Mouse (Mus musculus) cerebellum, adult 2 months (tissue): ENCODE data around the gene Lamb3. TPM values are rescaled to one million over a fixed set of nuclear protein-coding genes. Genes with fewer than 3 reads are reported as not detected.

ENCODE experiments used
- DNase-seq, 2 experiments: peaks; one replicate each; pipeline ENCODE4 v3.0.0; 2021
- H3K27ac ChIP-seq: fragments of 200-500 bp; 2 replicates; pipeline ENCODE4 v1.5.1; 2012; ENCODE audit warnings: low read length, control low read depth, inconsistent platforms; ENCODE audit not compliant: insufficient read depth
- H3K27me3 ChIP-seq: fragments of 200-500 bp; 2 replicates; pipeline ENCODE4 v1.6.1; 2012; ENCODE audit warnings: inconsistent platforms, mild to moderate bottlenecking, low read length, moderate library complexity; ENCODE audit not compliant: control insufficient read depth, insufficient read depth
- H3K4me1 ChIP-seq: fragments of 200-500 bp; 2 replicates; pipeline ENCODE4 v1.6.1; 2011; ENCODE audit warnings: low read length; ENCODE audit not compliant: control insufficient read depth, insufficient read depth
- H3K4me3 ChIP-seq: fragments of 200-500 bp; replicated peaks from 2 replicates; pipeline ENCODE3; 2011; ENCODE audit warnings: mild to moderate bottlenecking, low read depth, low read length, control low read depth; ENCODE audit not compliant: insufficient read depth
- CTCF ChIP-seq: fragments of 200-500 bp; IDR thresholded peaks from 2 replicates; pipeline ENCODE4 v1.5.1; 2011; ENCODE audit warnings: low read depth, mild to moderate bottlenecking, control low read depth, low read length, moderate library complexity, borderline replicate concordance; ENCODE audit not compliant: insufficient read depth
- POLR2A ChIP-seq: fragments of 200-500 bp; IDR thresholded peaks from 2 replicates; pipeline ENCODE4 v1.6.1; 2011; ENCODE audit warnings: low read length, control low read depth, borderline replicate concordance; ENCODE audit not compliant: insufficient read depth
- WGBS: fragments of 180-500 bp; shearing (Covaris S2); methylation state at CpG from one replicate; pipeline ENCODE4 v1.1.7; 2018; 5-methylcytosine and 5-hydroxymethylcytosine counted together
- polyA plus RNA-seq: library from polyadenylated mRNA; depleted of rRNA; stranded (reverse); fragments of >200 nt; gene quantifications from 2 replicates; pipeline ENCODE4 v1.2.3, GENCODE M21; 2012

The Lamb3 gene
- polyA plus RNA-seq, 1 experiment: 3.9 TPM

DNA sequence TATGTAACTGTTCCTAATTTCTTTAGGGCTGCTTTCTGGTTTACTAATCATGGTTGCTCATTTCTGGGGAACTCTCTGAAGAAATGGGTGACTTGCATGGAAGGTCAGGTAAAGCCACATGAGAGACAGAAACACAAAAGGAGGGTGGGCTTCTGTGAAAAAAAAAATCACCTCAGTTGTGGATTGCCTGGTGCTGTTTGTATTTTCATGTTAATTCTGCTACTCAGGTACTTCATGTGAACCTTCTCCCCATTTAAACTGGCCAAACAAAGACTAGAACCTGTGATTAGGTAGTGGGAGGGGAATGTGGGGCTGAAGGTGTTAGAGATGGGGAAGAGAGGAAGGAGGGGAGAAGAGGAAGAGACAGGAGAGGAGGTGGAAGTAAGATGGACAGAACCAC is 58.2 kb downstream of the Lamb3 start:
- Histone ChIP-seq H3K4me1 (no peaks in the 10 kb centered on the region; the same call in 1 of the 2 replicates), H3K27me3 (no peaks in the 10 kb centered on the region), H3K27ac (no peak overlapping the region), H3K4me3 (no peak overlapping the region)
- TF ChIP-seq CTCF (no peak), POLR2A (no peak)
- no peak for DNase-seq

DNA sequence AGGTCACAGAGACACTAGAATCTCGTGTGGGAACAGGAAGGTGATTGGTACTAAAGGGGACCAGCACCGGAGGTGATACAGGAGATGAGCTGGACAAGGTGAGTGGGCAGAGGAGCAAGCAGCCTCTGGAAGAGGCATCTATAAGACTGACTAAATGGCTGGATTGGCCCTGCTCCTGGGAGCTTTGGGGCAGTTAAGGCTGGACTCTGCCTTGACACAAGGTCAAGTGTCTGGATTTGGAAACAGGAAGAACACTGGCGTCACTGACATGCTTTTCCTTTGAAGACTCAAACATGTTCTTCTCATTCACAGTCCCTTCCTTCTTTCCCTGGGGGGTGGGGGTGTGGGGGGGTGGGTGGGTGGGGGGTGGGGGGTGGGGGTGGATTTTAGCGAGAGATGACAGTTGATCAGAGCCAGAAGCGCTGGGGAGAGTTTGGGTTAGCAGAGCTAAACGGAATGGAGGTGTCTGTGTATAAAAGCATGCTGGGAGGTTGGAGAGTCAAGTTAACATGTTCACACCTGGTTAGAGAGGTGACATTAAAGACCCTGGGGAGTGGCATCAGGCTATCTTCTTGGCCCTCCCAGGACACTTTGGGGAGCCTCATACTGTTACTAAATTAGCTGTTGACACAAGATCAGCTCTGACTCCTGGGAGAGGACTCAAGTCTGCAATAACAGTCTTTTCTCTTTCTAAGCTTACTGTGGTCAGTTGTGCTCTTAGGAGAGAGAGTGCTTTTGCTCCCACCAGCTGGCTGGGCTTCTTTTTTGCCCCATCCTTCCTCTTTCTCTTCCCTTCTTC is 63.7 kb downstream of the Lamb3 start:
- H3K27ac ChIP-seq: no peak overlapping the region
- 82% methylated on average over 6 of the region's 6 CpGs for WGBS
- TF ChIP-seq POLR2A (no peak), CTCF (no peak)
- H3K27me3 ChIP-seq: no peaks in the 10 kb centered on the region
- H3K4me3 ChIP-seq: no peak overlapping the region
- peaks cover 7% of the 10 kb centered on the region; the same call in 1 of the 2 replicates for H3K4me1 ChIP-seq
- no peak for DNase-seq

DNA sequence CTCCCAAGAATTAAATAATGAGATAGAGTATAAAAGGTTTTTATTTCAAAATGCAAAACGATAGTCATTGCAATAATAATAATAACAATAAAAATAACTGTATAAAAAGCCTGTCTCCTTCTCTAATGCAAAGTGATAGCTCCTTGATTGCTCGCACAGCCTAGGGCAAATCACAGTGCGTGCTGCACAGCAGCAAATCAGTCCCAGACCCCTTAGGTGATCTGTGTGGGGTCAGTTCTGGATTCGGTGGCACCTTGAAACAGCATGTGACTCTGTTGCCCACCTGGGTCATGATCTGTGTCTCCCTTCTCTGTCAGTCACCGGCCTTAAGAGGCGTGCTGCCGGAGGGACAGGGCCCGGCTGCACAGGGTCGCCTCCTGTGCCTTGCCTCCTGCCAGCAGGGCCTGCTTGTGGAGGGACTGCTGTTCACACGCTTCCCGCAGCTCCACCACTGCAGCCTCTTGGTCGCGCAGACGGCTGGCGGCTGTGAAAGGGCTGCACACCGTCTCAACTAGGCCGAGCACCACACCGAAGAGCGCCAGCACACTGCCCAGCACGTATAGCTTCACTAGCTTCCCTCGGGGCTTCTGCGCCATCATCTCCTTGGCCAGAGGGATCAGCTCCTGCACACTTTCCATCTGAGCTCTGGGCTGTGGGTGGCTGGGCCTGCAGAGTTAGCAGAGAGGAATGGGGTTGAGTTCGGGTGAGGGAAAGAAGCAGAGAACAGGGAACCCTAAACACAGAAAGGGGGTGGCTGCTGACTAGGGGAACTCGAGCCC is 64.8 kb downstream of the Lamb3 start:
- peak in 1 of 2 experiments; percentile 40 for DNase-seq
- Histone ChIP-seq H3K4me3 (peak overlapping the region; percentile 50), H3K4me1 (peaks cover 7% of the 10 kb centered on the region; the same call in 1 of the 2 replicates), H3K27ac (peak overlapping the region; percentile 72), H3K27me3 (no peaks in the 10 kb centered on the region)
- 0 out of 2 replicates have a peak, but pooled peaks have one; percentile 19 for TF ChIP-seq POLR2A
- TF ChIP-seq CTCF: no peak
- 46% methylated on average over 24 of the region's 24 CpGs for WGBS

DNA sequence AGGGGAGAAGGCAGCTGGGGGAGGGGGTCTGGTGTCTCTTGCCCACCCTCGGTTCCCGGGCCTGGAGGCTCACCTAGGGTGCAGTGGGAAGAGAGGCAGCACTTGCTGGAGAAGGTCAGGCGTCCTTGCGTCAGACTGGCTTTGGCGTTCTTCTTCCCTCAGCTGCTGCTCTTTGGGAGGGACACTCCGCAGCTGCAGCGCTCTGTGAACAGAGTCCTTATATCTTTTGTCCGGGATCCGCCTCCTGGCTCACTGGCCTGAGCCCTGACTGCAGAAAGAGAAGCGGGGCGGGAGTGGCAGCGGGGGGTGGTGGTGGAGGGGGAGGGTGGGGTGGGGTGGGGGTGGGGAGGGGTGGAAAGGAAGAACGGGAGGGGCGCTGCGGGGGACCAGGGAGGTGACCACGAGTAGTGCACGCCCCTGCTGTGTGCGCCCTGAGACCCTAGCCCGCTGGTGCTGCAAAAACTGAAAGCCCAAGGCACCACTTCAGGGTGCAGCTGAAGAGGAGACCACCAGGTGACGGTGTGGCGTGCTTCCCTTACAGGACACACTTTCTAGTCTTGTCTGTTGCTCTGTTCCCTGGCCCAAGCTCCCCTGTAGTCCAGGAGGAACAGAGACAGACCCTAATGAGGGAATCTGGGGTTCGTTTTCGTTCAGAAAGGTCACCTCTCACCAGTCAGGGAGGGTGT is 65.6 kb downstream of the Lamb3 start, which contains the start of gene G0s2:
Gene G0s2 (minus strand): TSS at position 302 of the 686 bp plus-strand sequence.
- DNase-seq: peak; percentile 51 to 61
- peak within 1 kb of the TSS; percentile 50 for H3K4me3 ChIP-seq
- peak within 1 kb of the TSS; percentile 72 for H3K27ac ChIP-seq
- H3K27me3 ChIP-seq: no peaks in the 10 kb centered on the region
- WGBS: 16% methylated on average over 23 of the region's 23 CpGs
- H3K4me1 ChIP-seq: peaks cover 7% of the 10 kb centered on the region; the same call in 1 of the 2 replicates
- peak; percentile 62 for TF ChIP-seq CTCF
- peak; percentile 27; the same call in 1 of the 2 replicates for TF ChIP-seq POLR2A

DNA sequence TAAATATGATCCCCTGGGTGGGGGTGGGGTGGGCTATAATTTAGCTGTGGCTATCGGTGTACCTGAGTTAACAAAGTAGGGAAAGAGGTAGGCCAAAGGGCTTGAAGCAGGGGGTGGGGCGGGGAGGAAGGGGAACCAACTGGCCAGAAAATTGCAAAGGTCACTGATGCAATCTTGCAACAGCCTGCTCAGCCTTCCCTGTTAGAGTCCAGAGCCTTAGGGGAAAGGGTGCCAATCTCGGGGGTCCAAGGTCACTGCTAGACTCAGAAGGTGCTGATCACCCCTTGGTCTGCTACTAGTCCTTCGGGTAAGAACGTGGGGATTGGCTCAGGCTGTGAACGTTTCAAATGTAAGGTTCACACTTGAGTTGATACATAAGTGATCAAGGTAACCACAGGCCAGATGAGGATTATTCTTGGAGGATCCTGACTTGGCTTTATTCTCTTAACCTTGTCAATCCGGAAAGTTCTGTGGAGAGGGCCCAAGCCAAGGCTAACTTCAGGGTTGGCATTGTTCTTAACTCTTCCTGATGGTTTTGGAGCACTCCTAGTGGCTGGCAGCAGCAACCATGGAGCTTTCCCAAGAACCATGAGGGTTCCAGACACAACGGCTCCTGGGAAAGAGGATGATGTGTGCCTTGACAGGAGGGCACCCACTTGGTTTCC is 67.0 kb downstream of the Lamb3 start:
- Histone ChIP-seq H3K27me3 (no peaks in the 10 kb centered on the region), H3K4me3 (no peak overlapping the region), H3K4me1 (peaks cover 7% of the 10 kb centered on the region; the same call in 1 of the 2 replicates), H3K27ac (no peak overlapping the region)
- WGBS: 79% methylated on average over 8 of the region's 8 CpGs
- TF ChIP-seq POLR2A: no peak
- no peak for TF ChIP-seq CTCF
- no peak for DNase-seq

DNA sequence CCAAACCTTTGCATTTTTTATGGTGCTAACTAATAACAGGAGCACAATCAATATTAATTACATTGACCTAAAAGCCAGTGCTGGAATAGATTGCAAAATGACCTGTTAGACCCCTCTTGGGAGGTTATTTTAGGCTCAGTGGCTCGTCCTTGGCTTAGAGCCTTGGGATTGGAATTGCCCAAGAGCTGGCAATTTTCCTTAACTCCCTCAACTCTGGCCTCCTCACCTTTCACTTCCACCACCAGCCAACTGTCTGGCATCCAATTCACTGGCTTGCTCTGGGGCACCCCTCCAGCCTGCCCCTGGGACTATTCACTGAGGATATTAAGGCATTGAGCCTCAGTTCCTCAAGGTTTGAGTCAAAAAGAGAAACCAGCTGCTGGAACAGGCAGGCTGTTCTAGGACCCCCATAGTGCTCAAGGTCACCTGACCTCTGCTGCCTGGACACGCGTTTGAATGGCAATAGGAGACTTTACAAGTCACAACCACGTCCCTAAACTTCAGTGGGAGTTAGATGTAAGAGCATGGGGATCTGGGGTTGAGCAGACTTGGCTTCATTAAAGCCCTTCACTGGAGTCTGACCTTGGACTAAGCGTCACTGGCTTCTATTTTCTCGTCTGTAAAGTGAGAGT is 71.0 kb downstream of the Lamb3 start:
- no peaks in the 10 kb centered on the region for H3K27me3 ChIP-seq
- H3K4me1 ChIP-seq: peaks cover under 1% of the 10 kb centered on the region; the same call in 1 of the 2 replicates
- no peak overlapping the region for H3K4me3 ChIP-seq
- WGBS: 69% methylated on average over 6 of the region's 6 CpGs
- no peak for DNase-seq
- TF ChIP-seq POLR2A (no peak), CTCF (no peak)
- H3K27ac ChIP-seq: no peak overlapping the region
